In the genomic region with DNA sequence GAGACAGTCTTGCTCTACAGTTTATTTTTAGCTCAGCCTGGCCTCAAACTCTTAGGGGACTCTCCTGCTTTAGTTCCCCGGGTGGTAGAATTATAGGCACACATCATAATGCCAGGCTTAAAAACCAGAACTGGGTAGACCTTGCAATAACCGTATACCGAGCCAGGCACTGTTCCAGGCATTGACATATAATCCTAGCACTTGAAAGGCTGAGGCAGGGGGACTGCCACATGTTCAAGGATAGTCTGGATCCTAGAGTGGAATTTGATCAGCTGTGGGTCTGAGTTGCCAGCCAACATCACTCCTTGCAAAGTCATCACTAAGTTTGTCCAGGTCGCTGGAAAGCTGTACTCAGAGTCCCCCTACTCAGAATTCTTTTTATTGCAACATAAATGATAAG, we compare ENCODE assay signal across 9 mouse cellular contexts. TPM values are rescaled to one million over a fixed set of nuclear protein-coding genes. Genes with fewer than 3 reads are reported as not detected.
"Had no signal": no experiment of that assay in that cellular context is flagged by ENCODE, and none has a peak within 500 bp of the region (broad histone marks: within the 10 kb centered on the region; RNA-seq: fewer than 3 reads in every experiment).

No protein-coding gene starts in this region.

- DNase-seq: lung, adult 2 months; lung, postnatal 14 days; lung, postnatal 36 days; right cerebral cortex, postnatal 14 days; thymus, adult 2 months; thymus, postnatal 25 days; thymus, postnatal 4 days had no signal

RNA-seq across cellular contexts. Expression of a gene that starts 11.9 kb away (rescaled TPM):
- total RNA-seq: monocyte, adult 5-6 weeks; neutrophil, adult 5-6 weeks had no signal
